Mouse (Mus musculus): Measurements from ENCODE around the gene Ly6c2. TPM values are rescaled to one million over a fixed set of nuclear protein-coding genes. Genes with fewer than 3 reads are reported as not detected.
"Not testable (repeated sequence)": the region's sequence is repeated elsewhere in the genome, so short reads cannot be mapped to it uniquely, and the experiment has no call there.

Gene Ly6c2
- 53.7 and 63.2 TPM in 2 replicates for polyA plus RNA-seq (2015; fragmentation: Nextera tagmentation; extraction: Ambion mirVana)

GRCm38 (mm10) chr15:75111861-75112630 is at the start of gene Ly6c2:
Gene Ly6c2, minus strand, starts transcription at chr15:75111970.
- H3K27me3 ChIP-seq (ENCODE audit: control insufficient read depth, insufficient read depth, low read depth, low read length); H3K4me1 ChIP-seq (ENCODE audit: control insufficient read depth, low read depth, low read length); H3K36me3 ChIP-seq (ENCODE audit: control insufficient read depth, insufficient read depth); H3K9me3 ChIP-seq (replicated peaks; ENCODE audit: control insufficient read depth, low read length); H3K27ac ChIP-seq (ENCODE audit: low read length); H3K9ac ChIP-seq (ENCODE audit: low read depth, low read length); H3K4me2 ChIP-seq (ENCODE audit: low read depth, low read length): not testable (repeated sequence)
- peak; percentile 32; the same call in 1 of the 2 replicates for ATAC-seq (ENCODE audit: low read depth)
- WGBS (ENCODE audit: insufficient replicate concordance) = 14% methylated on average over 1 of the region's 1 CpGs
- peak within 1 kb of the TSS; percentile 13; the same call in 1 of the 2 replicates for H3K4me3 ChIP-seq (ENCODE audit: low read depth, low read length)

GRCm38 (mm10) chr15:75157646-75158045 is 45.9 kb upstream of the Ly6c2 start:
- no peak for ATAC-seq (ENCODE audit: low read depth)
- Histone ChIP-seq H3K4me2 (ENCODE audit: low read depth, low read length) (no peak overlapping the region), H3K9ac (ENCODE audit: low read depth, low read length) (no peak overlapping the region), H3K4me3 (ENCODE audit: low read depth, low read length) (no peak overlapping the region), H3K4me1 (ENCODE audit: control insufficient read depth, low read depth, low read length) (no peaks in the 10 kb centered on the region), H3K27me3 (ENCODE audit: control insufficient read depth, insufficient read depth, low read depth, low read length) (no peaks in the 10 kb centered on the region), H3K27ac (ENCODE audit: low read length) (no peak overlapping the region), H3K9me3 (replicated peaks; ENCODE audit: control insufficient read depth, low read length) (no peaks in the 10 kb centered on the region), H3K36me3 (ENCODE audit: control insufficient read depth, insufficient read depth) (no peaks in the 10 kb centered on the region)
- 9% methylated on average over 1 of the region's 1 CpGs for WGBS (ENCODE audit: insufficient replicate concordance)

- Histone ChIP-seq H3K27me3 (ENCODE audit: control insufficient read depth, insufficient read depth, low read depth, low read length) (no peaks in the 10 kb centered on the region), H3K4me3 (ENCODE audit: low read depth, low read length) (no peak within 1 kb of the TSS), H3K9ac (ENCODE audit: low read depth, low read length) (no peak within 1 kb of the TSS), H3K4me2 (ENCODE audit: low read depth, low read length) (no peak within 1 kb of the TSS), H3K9me3 (replicated peaks; ENCODE audit: control insufficient read depth, low read length) (no peaks in the 10 kb centered on the region), H3K36me3 (ENCODE audit: control insufficient read depth, insufficient read depth) (no peaks in the 10 kb centered on the region), H3K27ac (ENCODE audit: low read length) (no peak within 1 kb of the TSS), H3K4me1 (ENCODE audit: control insufficient read depth, low read depth, low read length) (no peaks in the 10 kb centered on the region)
- WGBS (ENCODE audit: insufficient replicate concordance) = 68% methylated on average over 1 of the region's 1 CpGs
- ATAC-seq (ENCODE audit: low read depth) = no peak
These were observed 43.2 kb upstream of the Ly6c2 start, which contains the start of gene Ly6g for GRCm38 (mm10) chr15:75154940-75155339. Gene Ly6g, plus strand, starts transcription at chr15:75155240.

GRCm38 (mm10) chr15:75153087-75153486 is 41.3 kb upstream of the Ly6c2 start:
- Histone ChIP-seq H3K27me3 (ENCODE audit: control insufficient read depth, insufficient read depth, low read depth, low read length) (no peaks in the 10 kb centered on the region), H3K27ac (ENCODE audit: low read length) (no peak overlapping the region), H3K9ac (ENCODE audit: low read depth, low read length) (no peak overlapping the region), H3K9me3 (replicated peaks; ENCODE audit: control insufficient read depth, low read length) (no peaks in the 10 kb centered on the region), H3K4me3 (ENCODE audit: low read depth, low read length) (no peak overlapping the region), H3K4me1 (ENCODE audit: control insufficient read depth, low read depth, low read length) (no peaks in the 10 kb centered on the region), H3K36me3 (ENCODE audit: control insufficient read depth, insufficient read depth) (no peaks in the 10 kb centered on the region), H3K4me2 (ENCODE audit: low read depth, low read length) (no peak overlapping the region)
- no peak for ATAC-seq (ENCODE audit: low read depth)

- Histone ChIP-seq H3K4me1 (ENCODE audit: control insufficient read depth, low read depth, low read length) (no peaks in the 10 kb centered on the region), H3K4me3 (ENCODE audit: low read depth, low read length) (no peak overlapping the region), H3K9ac (ENCODE audit: low read depth, low read length) (no peak overlapping the region), H3K36me3 (ENCODE audit: control insufficient read depth, insufficient read depth) (no peaks in the 10 kb centered on the region), H3K27ac (ENCODE audit: low read length) (no peak overlapping the region), H3K9me3 (replicated peaks; ENCODE audit: control insufficient read depth, low read length) (no peaks in the 10 kb centered on the region), H3K4me2 (ENCODE audit: low read depth, low read length) (no peak overlapping the region), H3K27me3 (ENCODE audit: control insufficient read depth, insufficient read depth, low read depth, low read length) (no peaks in the 10 kb centered on the region)
- no peak for ATAC-seq (ENCODE audit: low read depth)
- WGBS (ENCODE audit: insufficient replicate concordance) = 49% methylated on average over 3 of the region's 3 CpGs
These were observed 32.0 kb upstream of the Ly6c2 start for GRCm38 (mm10) chr15:75143735-75144134.

GRCm38 (mm10) chr15:75141812-75142360 is 30.1 kb upstream of the Ly6c2 start:
- H3K36me3 ChIP-seq (ENCODE audit: control insufficient read depth, insufficient read depth); H3K9ac ChIP-seq (ENCODE audit: low read depth, low read length); H3K4me3 ChIP-seq (ENCODE audit: low read depth, low read length); H3K27ac ChIP-seq (ENCODE audit: low read length); H3K4me2 ChIP-seq (ENCODE audit: low read depth, low read length); H3K27me3 ChIP-seq (ENCODE audit: control insufficient read depth, insufficient read depth, low read depth, low read length); H3K9me3 ChIP-seq (replicated peaks; ENCODE audit: control insufficient read depth, low read length); H3K4me1 ChIP-seq (ENCODE audit: control insufficient read depth, low read depth, low read length); ATAC-seq (ENCODE audit: low read depth): not testable (repeated sequence)
- WGBS (ENCODE audit: insufficient replicate concordance) = 25% methylated on average over 6 of the region's 6 CpGs

GRCm38 (mm10) chr15:75137739-75138138 is 26.0 kb upstream of the Ly6c2 start:
- not testable (repeated sequence) for H3K27me3 ChIP-seq (ENCODE audit: control insufficient read depth, insufficient read depth, low read depth, low read length); ATAC-seq (ENCODE audit: low read depth); H3K4me2 ChIP-seq (ENCODE audit: low read depth, low read length); H3K9ac ChIP-seq (ENCODE audit: low read depth, low read length); H3K4me3 ChIP-seq (ENCODE audit: low read depth, low read length); H3K36me3 ChIP-seq (ENCODE audit: control insufficient read depth, insufficient read depth); H3K9me3 ChIP-seq (replicated peaks; ENCODE audit: control insufficient read depth, low read length); H3K4me1 ChIP-seq (ENCODE audit: control insufficient read depth, low read depth, low read length)
- peak overlapping the region; percentile 50 for H3K27ac ChIP-seq (ENCODE audit: low read length)
- 42% methylated on average over 3 of the region's 3 CpGs for WGBS (ENCODE audit: insufficient replicate concordance)

- H3K4me2 ChIP-seq (ENCODE audit: low read depth, low read length); H3K36me3 ChIP-seq (ENCODE audit: control insufficient read depth, insufficient read depth); H3K4me3 ChIP-seq (ENCODE audit: low read depth, low read length); H3K9ac ChIP-seq (ENCODE audit: low read depth, low read length); H3K4me1 ChIP-seq (ENCODE audit: control insufficient read depth, low read depth, low read length); H3K27me3 ChIP-seq (ENCODE audit: control insufficient read depth, insufficient read depth, low read depth, low read length); H3K27ac ChIP-seq (ENCODE audit: low read length); H3K9me3 ChIP-seq (replicated peaks; ENCODE audit: control insufficient read depth, low read length); ATAC-seq (ENCODE audit: low read depth): not testable (repeated sequence)
- WGBS (ENCODE audit: insufficient replicate concordance) = 55% methylated on average over 2 of the region's 2 CpGs
These were observed 23.5 kb upstream of the Ly6c2 start for GRCm38 (mm10) chr15:75135090-75135783.

- not testable (repeated sequence) for H3K4me1 ChIP-seq (ENCODE audit: control insufficient read depth, low read depth, low read length); H3K9ac ChIP-seq (ENCODE audit: low read depth, low read length); H3K4me3 ChIP-seq (ENCODE audit: low read depth, low read length); H3K9me3 ChIP-seq (replicated peaks; ENCODE audit: control insufficient read depth, low read length); H3K4me2 ChIP-seq (ENCODE audit: low read depth, low read length); ATAC-seq (ENCODE audit: low read depth); H3K27ac ChIP-seq (ENCODE audit: low read length); H3K27me3 ChIP-seq (ENCODE audit: control insufficient read depth, insufficient read depth, low read depth, low read length); H3K36me3 ChIP-seq (ENCODE audit: control insufficient read depth, insufficient read depth)
- 65% methylated on average over 2 of the region's 2 CpGs for whole genome bisulfite sequencing (ENCODE audit: insufficient replicate concordance)
These were observed 20.6 kb upstream of the Ly6c2 start for GRCm38 (mm10) chr15:75132346-75132745.
